Mouse (Mus musculus) liver, postnatal 0 days (tissue): ENCODE results near the gene Pdzd2.

Experiments
- CTCF ChIP-seq: sonication (generic); IDR thresholded peaks from 2 replicates; pipeline ENCODE4 v1.5.1; 2016; ENCODE audit warnings: antibody characterized with exemption, low read depth
- EP300 ChIP-seq: IDR thresholded peaks from 2 replicates; pipeline ENCODE4 v1.6.1; 2016; ENCODE audit warnings: antibody characterized with exemption, low read depth, mild to moderate bottlenecking

- TF ChIP-seq EP300 (no peak), CTCF (no peak)
These were observed 117.6 kb downstream of the Pdzd2 start for GRCm38 (mm10) chr15:12622093-12622643.
